Mouse (Mus musculus): ENCODE data around the gene Gltpd2. TPM values are rescaled to one million over a fixed set of nuclear protein-coding genes. Genes with fewer than 3 reads are reported as not detected.
"Not testable (repeated sequence)": the region's sequence is repeated elsewhere in the genome, so short reads cannot be mapped to it uniquely, and the experiment has no call there.

The Gltpd2 gene
- total RNA-seq (2021) = not detected

DNA sequence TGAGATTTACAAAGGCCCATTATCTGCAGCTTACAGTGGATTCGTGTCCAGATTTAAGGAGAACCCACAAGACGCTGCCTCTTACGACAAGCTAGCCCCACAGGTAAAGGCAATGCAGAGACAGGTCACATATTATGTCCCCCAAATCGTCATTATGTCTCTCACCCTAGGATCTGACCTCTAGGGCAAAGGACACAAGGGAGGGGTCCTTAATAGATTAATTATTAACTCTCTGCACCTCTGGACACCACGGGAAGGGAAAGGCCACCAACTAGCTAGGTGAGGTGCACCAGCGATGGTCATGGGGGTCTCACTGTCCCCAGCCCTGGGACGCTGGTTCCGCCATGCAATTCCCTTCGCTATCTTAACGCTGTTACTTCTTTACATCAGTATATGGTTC, at the start of gene Gltpd2:
Gene Gltpd2 (plus strand): TSS at position 274 of the 400 bp plus-strand sequence.
- DNase-seq (ENCODE audit: extremely low spot score in 1 of 2, low spot score in 1 of 2) = no peak

DNA sequence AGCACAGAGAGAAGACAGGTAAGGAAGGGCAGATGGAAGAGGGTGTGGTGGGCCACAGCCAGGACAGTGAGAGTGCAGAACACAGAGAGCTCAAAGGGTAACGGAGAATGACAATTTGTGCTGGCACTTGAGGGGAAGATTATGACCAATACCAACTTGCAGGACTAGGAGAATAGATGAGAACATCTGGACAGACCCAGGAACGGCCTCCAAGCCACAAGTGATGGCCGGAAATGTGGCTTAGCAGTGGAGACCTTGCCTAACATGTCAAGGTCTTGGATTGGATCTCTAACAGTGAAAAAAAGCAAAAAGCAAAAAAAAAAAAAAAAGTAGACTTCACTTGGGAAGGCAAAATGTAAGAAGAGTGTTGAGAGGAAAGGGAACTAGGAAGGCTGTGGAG, 49.2 kb upstream of the Gltpd2 start:
- DNase-seq (ENCODE audit: extremely low spot score in 1 of 2, low spot score in 1 of 2) = no peak

DNA sequence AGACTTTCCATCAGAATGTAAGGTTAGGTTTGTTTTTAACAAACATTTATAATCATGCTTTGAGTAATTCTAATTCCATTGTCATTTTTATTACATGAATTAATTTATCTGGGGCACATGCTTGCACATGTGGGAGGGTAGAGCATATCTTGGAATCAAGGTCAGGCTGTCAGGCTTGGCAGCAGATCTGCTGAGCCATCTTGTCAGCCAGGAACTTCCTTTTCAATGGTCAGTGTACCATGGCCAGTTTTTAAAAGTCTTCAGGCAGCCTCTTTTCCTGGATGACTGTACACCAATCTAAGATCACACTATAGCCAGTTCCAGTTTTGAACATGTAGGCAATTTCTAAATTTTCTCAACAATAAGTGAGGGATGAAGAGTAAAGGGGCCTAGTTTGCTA, 46.3 kb upstream of the Gltpd2 start:
- no peak for DNase-seq (ENCODE audit: extremely low spot score in 1 of 2, low spot score in 1 of 2)

DNA sequence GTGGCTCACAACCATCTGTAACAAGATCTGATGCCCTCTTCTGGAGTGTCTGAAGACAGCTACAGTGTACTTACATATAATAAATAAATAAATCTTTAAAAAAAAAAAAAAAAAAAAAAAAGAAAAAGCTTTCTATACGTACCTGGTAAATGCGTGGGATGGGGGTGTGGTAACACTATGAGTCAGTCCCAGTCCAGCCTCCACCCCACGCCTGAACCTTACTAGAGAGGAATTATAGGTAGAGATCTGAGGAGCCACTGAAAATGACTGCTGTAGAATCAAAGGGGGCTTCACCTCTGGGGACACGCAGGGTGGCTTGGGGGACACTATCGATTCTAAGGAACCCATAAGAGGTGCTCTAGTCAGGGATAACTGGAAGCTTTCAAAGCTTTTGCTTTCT, 45.7 kb upstream of the Gltpd2 start:
- DNase-seq (ENCODE audit: extremely low spot score in 1 of 2, low spot score in 1 of 2) = not testable (repeated sequence)

DNA sequence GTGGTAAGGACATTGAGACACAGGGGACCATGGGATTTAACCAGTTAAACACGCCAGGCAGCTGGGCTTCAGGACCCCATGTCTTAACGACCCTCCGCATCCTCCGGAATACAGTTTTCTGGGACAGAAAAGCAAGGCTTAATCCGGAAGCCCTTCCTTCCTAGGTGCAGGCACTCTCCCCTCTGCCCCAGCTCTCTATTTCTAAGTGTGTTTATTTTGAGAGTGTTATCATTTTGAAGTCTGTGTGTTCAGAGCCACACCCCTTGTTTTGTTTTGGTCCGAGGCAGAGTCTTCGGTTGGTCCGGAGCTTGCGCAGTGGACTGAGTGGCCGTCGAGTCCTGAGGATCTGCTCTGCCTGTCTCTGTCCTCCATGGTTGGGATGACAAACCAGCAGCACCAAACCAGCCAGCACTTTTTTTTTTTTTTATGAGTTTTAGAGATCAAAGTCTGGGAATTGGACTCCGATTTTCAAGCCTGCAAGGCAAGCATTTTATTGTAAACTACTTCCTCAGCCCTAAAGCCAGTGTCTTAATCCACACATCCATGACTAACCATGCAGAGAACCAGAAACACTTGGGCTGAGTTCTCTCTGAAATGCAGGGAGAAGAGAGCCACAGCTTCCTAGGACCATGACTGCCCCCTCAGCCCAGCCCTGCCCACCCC, 44.0 kb upstream of the Gltpd2 start:
- DNase-seq (ENCODE audit: extremely low spot score in 1 of 2, low spot score in 1 of 2) = no peak

DNA sequence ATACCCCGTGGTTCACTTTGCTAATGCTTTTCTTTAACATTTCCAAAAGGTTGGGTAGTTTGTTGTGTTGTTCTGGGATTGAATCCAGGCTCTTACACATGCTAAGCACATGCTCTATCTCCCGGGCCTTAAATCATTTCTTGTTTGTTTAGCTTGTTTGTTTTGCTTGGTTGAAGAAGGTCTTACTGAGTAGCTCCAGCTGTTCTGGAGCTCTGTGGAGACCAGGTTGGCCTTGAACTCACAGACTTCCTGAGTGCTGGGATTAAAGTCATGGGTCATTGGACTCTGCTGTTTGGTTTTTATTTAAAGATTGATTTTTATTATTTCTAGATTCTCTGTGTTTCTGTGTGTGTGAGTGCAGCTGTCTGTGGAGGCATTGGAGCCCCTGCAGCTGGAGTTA, 33.5 kb upstream of the Gltpd2 start:
- no peak for DNase-seq (ENCODE audit: extremely low spot score in 1 of 2, low spot score in 1 of 2)

DNA sequence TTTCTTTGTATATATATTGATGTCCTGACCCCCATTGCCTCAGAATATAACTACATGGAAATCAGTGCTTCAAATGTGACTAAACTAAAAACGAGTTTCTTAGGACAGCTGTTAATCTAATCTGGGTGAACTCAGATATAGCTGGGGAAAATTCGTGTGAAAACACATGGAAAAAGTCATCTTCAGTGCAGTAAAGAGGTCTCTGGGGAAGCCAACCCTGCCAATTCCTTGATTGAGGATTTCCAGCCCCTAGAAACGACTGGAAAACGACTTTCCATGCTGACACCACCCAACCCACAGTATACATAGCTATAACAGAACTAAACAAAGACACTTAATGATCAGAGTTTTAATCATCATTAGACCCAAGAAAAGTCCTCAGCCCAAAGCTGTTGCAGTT, 31.2 kb upstream of the Gltpd2 start:
- no peak for DNase-seq (ENCODE audit: extremely low spot score in 1 of 2, low spot score in 1 of 2)

DNA sequence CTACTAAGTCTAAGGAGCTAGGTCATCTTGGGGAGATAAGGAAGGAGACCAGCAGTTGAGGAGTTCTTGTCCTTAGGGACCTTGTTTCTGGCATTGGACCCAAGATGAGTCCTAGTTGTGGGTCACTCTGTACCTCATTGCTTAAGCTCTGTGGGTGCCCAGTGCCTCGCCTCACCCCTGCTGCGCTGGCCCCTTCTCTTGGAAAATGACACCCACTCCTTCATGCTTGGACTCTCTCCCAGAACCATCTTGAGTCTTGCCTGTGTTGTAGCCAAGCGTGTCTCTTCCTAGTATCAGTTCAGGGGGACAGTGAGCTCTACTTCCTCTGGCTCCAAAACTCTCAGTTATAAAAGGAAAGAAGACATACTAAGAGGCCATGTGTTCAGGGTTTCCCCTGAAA, 29.9 kb upstream of the Gltpd2 start:
- DNase-seq (ENCODE audit: extremely low spot score in 1 of 2, low spot score in 1 of 2) = no peak

DNA sequence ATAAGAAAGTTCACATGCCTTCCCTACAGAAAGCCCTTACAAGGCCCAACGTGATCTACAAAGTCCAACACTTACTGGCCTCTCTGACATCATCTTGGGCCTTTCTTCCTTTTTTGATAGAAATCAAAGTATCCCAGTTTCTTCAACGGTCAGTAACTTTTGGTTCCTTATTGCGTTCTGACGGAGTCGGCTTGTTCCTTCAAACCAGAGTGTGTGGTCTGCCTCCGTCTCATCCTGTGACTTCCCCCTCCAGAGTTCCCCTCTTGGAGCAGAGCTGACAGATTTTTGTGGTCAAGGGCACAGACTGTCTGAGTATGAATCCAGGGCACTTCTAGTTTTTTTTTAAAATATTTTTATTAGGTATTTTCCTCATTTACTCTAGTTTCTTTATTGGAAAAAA, 29.3 kb upstream of the Gltpd2 start:
- no peak for DNase-seq (ENCODE audit: extremely low spot score in 1 of 2, low spot score in 1 of 2)

DNA sequence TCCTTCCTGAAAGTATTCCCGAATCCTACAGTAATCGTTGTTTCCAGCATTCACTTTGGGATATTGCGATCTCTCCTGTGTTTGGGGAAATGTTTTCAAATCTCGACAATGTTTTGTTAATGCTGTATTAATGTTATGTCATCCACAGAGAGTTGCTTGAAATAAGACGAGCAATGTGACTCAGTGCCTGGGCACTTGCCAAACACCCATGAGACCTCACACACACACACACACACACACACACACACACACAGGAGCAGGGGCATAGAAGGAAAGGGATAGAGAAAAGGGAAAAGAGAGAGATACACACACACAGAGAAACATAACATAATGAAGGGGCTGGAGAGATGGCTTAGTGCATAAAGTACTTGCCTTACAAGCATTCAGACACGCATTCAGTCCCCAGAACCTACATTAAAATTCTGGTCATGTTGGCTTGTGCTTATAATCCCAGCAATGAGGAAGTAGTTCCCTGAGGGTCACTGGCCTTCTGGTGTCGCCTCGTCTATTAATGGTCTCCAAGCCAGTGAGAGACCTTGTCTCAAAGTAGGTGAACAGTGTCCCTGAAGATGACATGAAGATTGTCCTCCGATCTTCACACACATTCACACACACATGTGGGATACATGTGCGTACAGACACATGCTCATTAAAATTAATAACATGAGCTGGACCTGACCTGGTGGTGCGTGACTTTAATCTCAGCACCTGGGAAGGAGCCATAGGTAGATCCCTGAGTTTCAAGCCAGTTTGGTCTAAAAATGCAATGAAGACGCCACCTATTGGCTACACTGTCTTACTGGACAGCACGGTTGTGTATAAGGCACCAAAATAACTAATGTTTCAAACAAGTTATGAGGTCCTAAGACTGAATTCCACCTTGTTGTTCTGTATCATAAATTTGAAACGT, 19.2 kb upstream of the Gltpd2 start:
- no peak for DNase-seq (ENCODE audit: extremely low spot score in 1 of 2, low spot score in 1 of 2)

DNA sequence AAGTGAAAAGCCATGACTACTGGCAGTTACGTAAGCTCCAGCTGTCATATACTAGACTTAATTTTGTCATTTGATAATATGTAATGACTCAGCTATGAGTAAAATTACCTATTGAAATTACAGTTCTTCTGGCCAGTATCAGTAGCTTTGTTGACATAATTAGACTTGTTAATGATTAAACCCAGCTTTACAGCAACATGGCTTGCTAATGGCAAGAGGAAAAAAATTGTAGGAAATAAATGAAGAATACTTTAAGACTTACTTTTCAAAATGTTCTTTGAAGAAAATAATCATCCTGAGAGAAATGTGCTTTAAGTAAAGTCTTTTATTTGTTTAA, 18.6 kb upstream of the Gltpd2 start:
- DNase-seq (ENCODE audit: extremely low spot score in 1 of 2, low spot score in 1 of 2) = no peak

DNA sequence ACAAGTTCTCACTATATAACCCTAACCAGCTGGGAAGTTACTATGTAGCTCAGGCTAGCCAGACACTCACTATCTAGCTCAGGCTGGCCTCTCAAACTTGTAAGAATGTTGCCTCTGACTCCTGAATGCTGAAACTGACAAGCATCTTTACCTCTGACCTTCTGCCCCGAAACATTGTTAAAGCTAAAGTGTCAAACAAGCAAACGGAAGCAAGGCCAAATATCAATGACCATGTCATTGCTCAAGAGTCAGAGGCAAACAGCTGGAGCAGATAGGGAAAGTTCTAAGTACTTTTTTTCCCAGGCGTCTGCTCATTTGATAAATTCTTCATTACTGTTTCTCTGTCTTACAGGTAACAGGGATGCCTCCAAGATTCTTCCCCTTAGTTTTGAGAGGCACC, 17.0 kb upstream of the Gltpd2 start:
- no peak for DNase-seq (ENCODE audit: extremely low spot score in 1 of 2, low spot score in 1 of 2)

DNA sequence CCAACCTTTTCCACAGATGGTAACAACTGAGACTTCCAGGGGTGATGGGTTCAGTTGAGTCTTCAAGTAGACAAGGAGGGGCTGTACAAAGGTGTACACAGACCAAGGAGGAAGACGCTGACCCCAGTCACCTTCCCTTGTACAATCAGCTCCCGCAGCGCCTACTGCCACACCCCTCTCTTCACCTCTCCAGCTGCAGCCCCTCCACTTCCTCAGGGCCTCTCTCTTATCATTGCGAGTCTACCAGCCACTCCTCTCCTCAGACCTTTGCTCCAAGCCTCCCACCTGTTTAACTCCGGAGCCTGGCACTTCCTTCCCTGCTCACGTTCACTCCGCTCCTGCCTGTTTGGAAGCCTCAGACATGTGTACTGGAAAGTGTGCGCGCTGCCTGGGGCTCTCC, 14.0 kb upstream of the Gltpd2 start, which contains the start of gene Tm4sf5:
Gene Tm4sf5 (plus strand): TSS at position 275 of the 400 bp plus-strand sequence.
- DNase-seq (ENCODE audit: extremely low spot score in 1 of 2, low spot score in 1 of 2) = no peak

DNA sequence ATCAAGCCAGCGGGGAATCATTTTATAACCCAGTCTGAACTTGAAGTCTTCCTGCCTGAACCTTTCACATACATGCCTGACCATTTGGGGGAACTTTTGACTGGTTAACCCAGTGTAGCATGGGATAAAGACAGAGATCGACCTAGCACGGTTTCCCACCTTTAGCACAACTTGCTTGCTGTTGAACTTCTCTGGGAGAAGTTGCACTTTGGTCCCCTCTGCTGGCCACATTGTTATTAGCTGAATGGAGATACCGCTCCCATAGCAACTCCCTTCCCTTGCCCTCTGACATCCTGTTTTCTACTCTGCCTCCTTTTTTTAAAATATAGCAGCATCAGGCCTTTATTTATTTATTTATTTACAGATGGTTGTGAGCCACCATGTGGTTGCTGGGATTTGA, 12.6 kb upstream of the Gltpd2 start:
- peak in 1 of 2 experiments; percentile 69 for DNase-seq (ENCODE audit: extremely low spot score in 1 of 2, low spot score in 1 of 2)

DNA sequence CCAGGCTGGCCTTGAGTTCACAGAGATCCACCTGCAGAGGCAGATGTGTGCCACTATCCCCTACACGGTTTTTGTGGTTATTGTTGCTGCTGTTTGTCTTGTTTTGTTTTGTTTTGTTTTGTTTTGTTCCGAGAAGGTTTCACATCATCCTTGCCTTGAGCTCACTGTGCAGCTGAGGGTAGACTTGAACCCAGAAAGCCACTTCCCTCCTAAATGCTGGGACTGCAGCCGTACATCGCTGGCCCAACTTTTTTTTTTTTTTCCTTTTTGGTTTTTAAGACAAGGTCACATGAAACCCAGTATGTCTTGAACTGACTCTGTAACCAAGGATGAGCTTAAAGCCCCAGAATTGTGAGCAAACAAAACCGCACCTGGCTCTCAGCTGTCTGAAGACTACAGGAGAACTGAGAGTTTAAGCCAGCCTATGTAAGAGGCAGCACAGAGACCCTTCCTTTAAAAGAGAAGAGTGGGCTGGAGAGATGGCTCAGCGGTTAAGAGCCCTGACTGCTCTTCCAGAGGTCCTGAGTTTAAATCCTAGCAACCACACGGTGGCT, 12.0 kb upstream of the Gltpd2 start:
- no peak for DNase-seq (ENCODE audit: extremely low spot score in 1 of 2, low spot score in 1 of 2)

DNA sequence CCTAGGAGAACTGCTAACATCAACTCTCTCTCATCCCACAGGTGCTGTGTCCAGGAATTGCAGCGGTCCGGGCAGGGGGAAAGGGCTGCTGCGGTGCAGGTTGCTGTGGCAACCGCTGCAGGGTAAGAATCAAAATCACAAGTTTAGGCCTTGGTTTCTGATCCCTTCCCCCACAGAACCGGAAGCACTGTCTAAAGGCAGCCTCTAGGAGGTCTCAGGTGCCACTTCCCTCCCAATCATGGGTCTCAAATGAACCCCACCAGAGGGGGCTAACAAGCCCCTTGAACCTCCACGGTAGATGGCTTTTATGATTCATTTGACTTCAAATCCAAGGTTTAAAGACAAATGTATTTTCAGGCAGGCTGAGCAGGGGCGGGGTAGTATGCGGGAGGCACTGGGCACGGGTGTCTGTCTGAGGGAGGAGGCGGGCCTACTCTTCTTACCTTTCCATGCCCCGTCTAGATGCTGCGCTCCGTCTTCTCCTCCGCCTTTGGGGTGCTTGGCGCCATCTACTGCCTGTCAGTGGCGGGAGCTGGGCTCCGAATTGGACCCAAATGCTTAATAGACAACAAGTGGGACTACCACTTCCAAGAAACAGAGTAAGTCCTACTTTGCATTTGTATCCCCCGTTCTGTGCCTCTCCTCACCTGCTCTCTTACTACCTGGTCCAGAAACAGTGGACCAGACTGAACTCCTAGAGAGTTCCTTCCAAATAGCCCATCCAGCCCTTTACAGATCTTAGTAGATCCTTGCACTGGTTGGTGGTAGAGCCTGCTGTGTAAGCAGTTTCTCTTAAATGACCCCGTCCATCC, 9.0 kb upstream of the Gltpd2 start:
- DNase-seq (ENCODE audit: extremely low spot score in 1 of 2, low spot score in 1 of 2) = peak in 1 of 2 experiments; percentile 45

DNA sequence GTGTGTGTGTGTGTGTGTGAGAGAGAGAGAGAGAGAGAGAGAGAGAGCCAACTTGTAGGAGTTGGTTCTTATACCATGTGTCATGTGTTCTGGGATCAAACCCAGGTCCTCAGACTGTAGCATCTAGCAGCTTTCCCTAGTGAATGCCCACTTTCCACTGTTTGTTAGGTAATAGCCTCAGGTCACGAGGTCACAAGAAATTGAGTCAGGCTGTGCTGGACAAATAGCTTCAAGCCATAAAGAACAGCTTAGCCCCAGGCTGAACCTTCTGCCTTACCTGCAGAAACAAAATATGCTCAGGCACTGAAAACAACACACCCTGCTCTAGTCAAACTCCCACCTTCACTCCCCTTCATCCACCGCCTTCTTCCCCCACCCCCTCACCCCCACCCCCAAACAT, 7.8 kb upstream of the Gltpd2 start:
- DNase-seq (ENCODE audit: extremely low spot score in 1 of 2, low spot score in 1 of 2) = no peak

DNA sequence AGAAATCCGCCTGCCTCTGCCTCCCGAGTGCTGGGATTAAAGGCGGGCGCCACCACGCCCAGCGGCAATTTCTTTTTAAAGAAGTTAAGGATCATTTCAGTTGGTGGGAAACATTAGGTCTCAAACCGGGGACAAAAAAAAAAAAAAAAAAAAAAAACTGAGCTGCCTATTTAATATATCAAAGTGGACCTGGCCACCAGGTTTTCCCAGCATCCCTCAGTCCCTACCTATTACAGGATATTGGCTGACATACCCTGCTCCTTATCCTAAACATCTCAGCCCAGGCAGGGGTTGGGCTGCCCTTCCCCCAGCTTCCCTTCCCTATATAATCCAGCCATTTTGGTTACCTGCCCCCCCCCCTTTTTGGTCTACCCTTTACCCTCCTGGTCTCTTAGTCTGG, 7.2 kb upstream of the Gltpd2 start:
- DNase-seq (ENCODE audit: extremely low spot score in 1 of 2, low spot score in 1 of 2) = no peak

DNA sequence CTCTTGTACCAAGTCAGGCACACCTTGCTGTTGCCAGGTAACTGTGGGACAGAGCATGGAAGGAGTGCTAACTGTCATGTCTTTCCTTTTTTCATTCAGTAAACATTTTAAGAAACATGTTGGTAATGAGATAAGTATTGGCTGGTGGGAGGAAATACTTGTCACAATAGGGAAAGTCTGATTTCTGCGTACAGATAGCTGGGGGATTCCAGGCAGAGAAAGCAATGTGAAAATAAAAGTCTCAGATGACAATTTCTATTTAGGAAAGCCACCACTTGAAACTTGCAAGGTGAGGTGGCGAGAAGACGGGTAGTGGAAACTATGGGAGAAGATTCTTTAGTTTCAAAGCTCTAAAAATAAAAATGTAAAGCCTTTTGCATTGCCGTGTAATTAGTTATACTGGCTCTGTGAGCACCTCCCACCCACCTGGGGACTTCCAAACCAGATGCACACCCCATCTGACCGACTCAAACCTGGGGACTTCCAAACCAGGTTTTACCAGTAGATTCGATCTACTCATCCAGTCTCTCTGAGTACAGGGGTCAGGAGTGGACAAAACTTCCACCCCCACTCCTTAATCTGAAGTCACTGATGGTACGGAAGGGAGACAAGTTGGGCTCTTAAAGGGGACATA, 6.2 kb upstream of the Gltpd2 start:
- DNase-seq (ENCODE audit: extremely low spot score in 1 of 2, low spot score in 1 of 2) = no peak

DNA sequence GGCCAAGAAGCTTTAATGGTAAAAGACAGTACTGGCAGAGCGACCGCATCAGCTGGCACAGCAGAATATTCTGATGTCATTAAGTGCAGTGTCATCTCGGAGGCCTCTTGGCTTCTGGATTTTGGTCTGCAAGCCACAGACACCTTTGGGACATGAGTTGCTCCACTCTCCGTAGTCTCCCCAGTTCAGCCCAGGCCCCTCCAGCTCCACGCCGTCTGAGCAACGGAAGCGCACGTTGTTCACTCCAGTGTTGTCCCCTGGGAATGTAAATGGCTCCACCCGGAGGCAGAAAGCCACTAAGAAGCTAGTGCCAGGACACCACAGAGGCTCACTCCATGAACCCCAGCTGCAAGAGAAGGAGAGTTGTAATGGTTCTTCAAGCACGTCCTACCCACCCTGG, 5.5 kb upstream of the Gltpd2 start:
- no peak for DNase-seq (ENCODE audit: extremely low spot score in 1 of 2, low spot score in 1 of 2)
